Mouse (Mus musculus) neural tube, embryonic 13.5 days (tissue): ENCODE measurements around the gene Mfsd5. TPM values are rescaled to one million over a fixed set of nuclear protein-coding genes. Genes with fewer than 3 reads are reported as not detected.

Experiments used
- ATAC-seq: fragments of 200-750 bp; cut with Nextera tagmentation; 2 replicates; pipeline ENCODE4 v1.8.0; 2017; ENCODE audit warnings: low read depth, mild to moderate bottlenecking, moderate TSS enrichment, moderate library complexity
- H3K27ac ChIP-seq: fragments of 300-500 bp; sonication (generic); replicated peaks from 2 replicates; pipeline ENCODE4 v1.5.1; 2015; ENCODE audit warnings: moderate library complexity, mild to moderate bottlenecking, inconsistent platforms
- H3K27me3 ChIP-seq: fragments of 300-500 bp; sonication (generic); 2 replicates; pipeline ENCODE4 v1.6.1; 2015; ENCODE audit warnings: mild to moderate bottlenecking, inconsistent platforms
- H3K36me3 ChIP-seq: fragments of 300-500 bp; sonication (generic); 2 replicates; pipeline ENCODE4 v1.6.1; 2015; ENCODE audit warnings: mild to moderate bottlenecking, inconsistent platforms
- H3K4me1 ChIP-seq: fragments of 300-500 bp; sonication (generic); replicated peaks from 2 replicates; pipeline ENCODE4 v1.6.1; 2015; ENCODE audit warnings: inconsistent platforms
- H3K4me2 ChIP-seq: fragments of 300-500 bp; sonication (generic); 2 replicates; pipeline ENCODE4 v1.6.1; 2015; ENCODE audit warnings: inconsistent platforms, mild to moderate bottlenecking, moderate library complexity
- H3K4me3 ChIP-seq: fragments of 300-500 bp; sonication (generic); 2 replicates; pipeline ENCODE4 v1.5.1; 2015; ENCODE audit warnings: mild to moderate bottlenecking, inconsistent platforms
- H3K9ac ChIP-seq: fragments of 300-500 bp; sonication (generic); 2 replicates; pipeline ENCODE4 v1.6.1; 2015; ENCODE audit warnings: moderate library complexity, mild to moderate bottlenecking, inconsistent platforms
- H3K9me3 ChIP-seq: fragments of 300-500 bp; sonication (generic); 2 replicates; pipeline ENCODE4 v1.6.1; 2016; ENCODE audit warnings: inconsistent platforms
- WGBS: fragments of 180-500 bp; shearing (Covaris S2); methylation state at CpG from one replicate; pipeline ENCODE4 v1.1.7; 2015; 5-methylcytosine and 5-hydroxymethylcytosine counted together
- polyA plus RNA-seq: library from polyadenylated mRNA; unstranded; fragments of >200 nt; fragmentation: Nextera tagmentation; extraction: Ambion mirVana; gene quantifications from 2 replicates; pipeline ENCODE4 v1.2.1, GENCODE M21; 2015

The Mfsd5 gene
- polyA plus RNA-seq, 1 experiment from 2014 or later, result 52.0 TPM

DNA sequence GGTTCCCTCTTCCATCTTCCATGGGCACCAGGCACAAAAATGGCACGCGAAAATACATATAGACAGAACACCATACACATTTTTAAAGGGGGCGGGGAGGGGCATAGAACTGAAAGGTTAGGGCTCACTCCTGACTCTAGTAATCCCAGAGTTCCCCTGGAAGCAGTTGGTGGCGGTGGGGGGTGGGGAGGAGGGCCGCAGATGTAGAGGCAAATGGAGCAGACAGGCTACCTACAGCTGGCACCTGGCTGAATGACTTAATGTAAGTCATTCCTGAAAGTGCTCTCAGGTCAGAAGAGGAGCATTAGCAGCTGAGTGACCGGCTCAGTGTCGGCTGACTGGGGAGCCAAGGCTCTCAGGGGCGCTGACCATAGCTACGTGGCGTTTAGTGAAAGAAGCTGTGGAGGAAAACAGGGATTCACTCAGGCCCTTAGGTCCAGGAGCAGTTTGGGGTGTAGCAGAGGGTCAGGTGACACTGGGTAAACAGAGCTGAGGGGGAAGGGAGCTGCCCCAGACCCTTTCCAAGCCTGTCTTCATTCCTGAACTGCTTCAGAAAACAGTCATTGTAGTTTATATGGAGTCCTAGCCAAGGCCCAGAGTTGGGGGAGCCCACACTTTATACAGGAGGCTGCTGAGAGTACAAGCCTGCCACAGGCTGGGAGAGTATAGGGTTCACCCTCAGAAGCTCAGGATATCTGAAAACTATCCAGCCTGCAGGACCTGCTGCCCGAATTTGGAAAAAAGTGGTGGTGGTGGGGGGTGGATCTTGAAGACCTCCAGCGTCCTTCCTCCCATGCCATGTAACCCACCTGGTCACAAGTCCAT is 36.6 kb upstream of the Mfsd5 start:
- no peak for ATAC-seq
- 25% methylated on average over 12 of the region's 12 CpGs for WGBS
- Histone ChIP-seq H3K9ac (no peak overlapping the region), H3K9me3 (no peaks in the 10 kb centered on the region), H3K4me1 (peaks cover 47% of the 10 kb centered on the region), H3K27me3 (peaks cover 32% of the 10 kb centered on the region), H3K4me2 (peak overlapping the region; percentile 92; the same call in 1 of the 2 replicates), H3K27ac (no peak overlapping the region), H3K36me3 (0 out of 2 replicates have a peak, but pooled peaks cover 2% of the 10 kb centered on the region), H3K4me3 (no peak overlapping the region)

DNA sequence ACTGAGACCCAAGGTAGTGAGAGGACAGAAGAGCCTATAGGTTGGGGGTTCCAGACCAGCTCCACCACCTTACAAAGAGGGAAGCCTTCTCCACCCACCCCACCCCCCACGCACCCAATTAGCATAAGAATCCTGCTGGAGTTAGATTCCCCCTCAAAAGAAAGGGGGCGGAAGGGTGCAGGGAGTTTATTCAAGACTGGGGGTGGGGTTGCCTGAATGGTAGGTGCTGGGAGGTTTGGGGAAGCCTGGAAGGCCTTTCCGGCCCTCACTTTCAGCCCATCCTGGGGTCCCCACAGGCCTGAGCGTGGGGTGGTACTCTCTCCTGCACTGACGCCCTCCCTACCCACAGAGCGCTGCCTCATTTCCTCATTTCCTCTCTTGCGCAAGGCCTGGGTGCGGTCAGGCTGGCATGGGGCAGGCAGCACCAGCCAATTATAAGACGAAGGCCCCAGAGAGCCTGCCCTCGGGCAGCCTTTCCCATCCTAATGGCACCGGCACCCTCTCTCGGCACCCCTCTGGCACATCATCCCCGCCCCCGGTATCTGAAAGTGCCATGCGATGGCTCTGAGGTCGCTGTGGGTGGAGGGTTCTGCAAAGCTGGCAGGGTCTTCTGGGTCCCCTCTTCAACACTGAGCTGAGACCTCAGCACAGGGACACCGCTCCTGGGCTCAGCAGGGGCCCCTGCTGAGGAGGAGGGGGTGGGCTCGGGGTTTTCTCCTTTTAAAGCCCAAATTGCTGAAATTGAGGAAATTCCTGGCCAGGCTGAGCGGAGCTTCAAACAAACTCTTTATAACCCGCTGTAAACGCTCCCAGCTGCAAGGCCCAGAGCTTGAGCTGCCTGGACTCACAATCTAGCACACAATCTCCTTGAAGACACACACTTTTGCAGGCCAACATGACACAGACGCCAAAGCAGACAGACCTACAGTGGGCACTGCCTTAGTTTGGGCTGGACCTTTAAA is 35.7 kb upstream of the Mfsd5 start:
- Histone ChIP-seq H3K4me3 (peak overlapping the region; percentile 55; the same call in 1 of the 2 replicates), H3K9ac (peak overlapping the region; percentile 60), H3K4me2 (peak overlapping the region; percentile 92), H3K36me3 (no peaks in the 10 kb centered on the region), H3K4me1 (peaks cover 56% of the 10 kb centered on the region), H3K9me3 (no peaks in the 10 kb centered on the region), H3K27ac (peak overlapping the region; percentile 24; the same call in 1 of the 2 replicates), H3K27me3 (peaks cover 34% of the 10 kb centered on the region)
- 10% methylated on average over 22 of the region's 22 CpGs for WGBS
- ATAC-seq, result no peak

DNA sequence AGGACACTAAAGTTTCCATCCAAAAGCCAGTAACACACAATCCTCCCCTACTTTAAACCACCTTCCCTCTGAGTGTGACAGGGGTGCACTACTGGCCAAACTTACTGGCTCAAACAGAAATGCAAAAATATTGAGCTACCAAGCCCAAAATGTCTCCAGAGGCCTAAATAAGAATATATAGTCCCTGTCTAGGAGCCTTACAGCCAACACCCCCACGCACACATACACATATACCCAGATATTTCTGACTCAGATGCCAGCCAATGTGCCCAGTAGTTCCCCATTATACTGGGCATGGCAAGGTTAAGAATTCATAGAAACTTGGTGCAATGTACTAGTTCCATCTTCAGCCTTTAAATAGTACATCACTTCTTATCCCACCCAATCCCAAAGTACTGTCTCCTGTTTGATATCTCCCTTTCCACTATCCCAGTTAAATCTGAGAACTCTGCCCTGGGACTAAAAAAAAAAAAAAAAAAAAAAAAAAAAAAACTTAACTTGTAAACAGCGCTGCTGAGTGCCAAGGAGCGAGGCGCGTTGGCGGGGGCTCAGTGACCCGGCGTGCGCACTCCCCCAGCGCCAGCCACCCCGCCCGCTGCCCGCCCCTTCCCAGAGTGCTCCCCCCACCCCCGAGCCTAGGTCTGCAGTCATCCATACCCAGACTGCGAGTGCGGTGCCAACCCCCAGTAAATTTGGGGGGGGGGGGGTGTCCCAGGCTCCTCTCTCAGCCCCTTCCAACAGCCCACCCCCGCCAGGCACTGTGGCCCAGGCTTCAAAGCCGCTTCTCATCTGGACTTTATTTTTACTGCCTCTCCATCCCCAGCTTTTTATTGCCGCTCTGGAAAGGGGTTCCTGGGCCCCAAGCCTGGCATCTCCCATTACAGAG is 34.7 kb upstream of the Mfsd5 start:
- peaks cover 66% of the 10 kb centered on the region for H3K4me1 ChIP-seq
- H3K9ac ChIP-seq, result peak overlapping the region; percentile 60; the same call in 1 of the 2 replicates
- H3K27ac ChIP-seq, result 0 out of 2 replicates have a peak overlapping the region, but pooled peaks have one; percentile 42
- peak overlapping the region; percentile 55 for H3K4me3 ChIP-seq
- H3K36me3 ChIP-seq, result no peaks in the 10 kb centered on the region
- H3K9me3 ChIP-seq, result no peaks in the 10 kb centered on the region
- WGBS, result 8% methylated on average over 15 of the region's 19 CpGs
- H3K27me3 ChIP-seq, result peaks cover 44% of the 10 kb centered on the region
- ATAC-seq, result no peak
- H3K4me2 ChIP-seq, result peak overlapping the region; percentile 92

DNA sequence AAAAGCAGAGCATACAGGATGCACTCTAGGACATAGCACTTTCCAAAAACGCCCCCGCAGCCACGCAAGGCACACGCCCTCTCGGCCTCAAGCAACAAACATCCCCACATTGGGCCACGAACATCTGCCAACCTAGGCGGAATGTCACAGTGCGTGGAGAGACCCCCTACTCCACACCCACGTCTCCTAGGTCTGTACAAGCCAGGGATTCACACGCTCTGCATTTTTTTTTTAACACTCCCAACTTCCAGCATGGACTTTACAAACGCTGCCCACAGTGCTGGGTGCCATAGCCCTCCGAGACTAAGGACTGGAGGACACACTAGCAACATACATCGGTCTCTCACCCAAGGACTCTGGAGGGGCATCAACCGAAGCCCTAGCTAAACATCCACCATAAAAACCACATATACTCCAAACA is 33.8 kb upstream of the Mfsd5 start:
- H3K36me3 ChIP-seq, result no peaks in the 10 kb centered on the region
- H3K9me3 ChIP-seq, result no peaks in the 10 kb centered on the region
- H3K9ac ChIP-seq, result peak overlapping the region; percentile 76
- H3K4me1 ChIP-seq, result peaks cover 74% of the 10 kb centered on the region
- no peak for ATAC-seq
- peaks cover 53% of the 10 kb centered on the region for H3K27me3 ChIP-seq
- H3K4me3 ChIP-seq, result peak overlapping the region; percentile 55
- peak overlapping the region; percentile 92 for H3K4me2 ChIP-seq
- 6% methylated on average over 14 of the region's 14 CpGs for WGBS
- peak overlapping the region; percentile 85 for H3K27ac ChIP-seq

DNA sequence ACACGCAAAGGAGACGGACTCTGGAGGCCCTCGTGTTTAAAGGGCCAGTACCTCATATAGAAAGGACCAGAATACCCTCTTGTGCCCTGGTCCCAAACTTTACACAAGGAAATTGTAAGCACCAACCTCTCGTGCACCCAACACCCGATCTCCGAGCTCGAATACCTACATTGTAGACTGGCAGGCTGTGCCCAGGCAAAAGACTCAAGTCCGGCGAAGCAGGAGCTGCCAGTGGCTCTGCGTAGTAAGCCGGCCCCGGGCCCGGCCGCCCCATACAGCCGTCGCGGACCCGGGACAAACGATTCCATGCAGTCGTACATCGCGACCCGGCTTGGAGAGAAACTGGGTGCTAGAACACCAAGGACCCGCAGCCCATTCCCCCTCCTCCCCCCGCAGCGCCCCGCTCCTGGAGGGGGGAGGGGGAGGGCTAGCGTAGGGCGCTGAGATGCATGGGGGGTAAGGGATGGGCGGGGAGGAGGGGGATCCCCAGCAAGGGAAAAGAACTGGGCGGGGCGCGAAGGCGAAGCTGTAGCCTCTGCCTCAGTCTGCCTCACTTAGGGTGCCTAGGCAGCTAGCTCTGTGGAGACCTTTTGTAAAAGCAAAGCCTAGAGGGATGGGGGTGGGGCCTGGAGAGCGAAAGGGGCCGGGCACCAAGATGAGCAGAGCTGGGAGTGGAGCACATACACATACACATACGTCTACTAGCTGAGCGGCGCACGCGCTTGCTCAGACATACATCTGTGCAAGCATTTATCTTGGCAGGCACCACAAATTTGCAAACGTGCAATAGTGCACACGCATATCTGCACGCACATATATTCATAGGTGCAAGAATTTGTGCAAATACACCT is 33.1 kb upstream of the Mfsd5 start:
- H3K27me3 ChIP-seq, result peaks cover 56% of the 10 kb centered on the region
- H3K9ac ChIP-seq, result peak overlapping the region; percentile 76
- no peaks in the 10 kb centered on the region for H3K36me3 ChIP-seq
- peak overlapping the region; percentile 92 for H3K4me2 ChIP-seq
- peak overlapping the region; percentile 85 for H3K27ac ChIP-seq
- ATAC-seq, result peak; percentile 89
- peaks cover 74% of the 10 kb centered on the region for H3K4me1 ChIP-seq
- peak overlapping the region; percentile 55 for H3K4me3 ChIP-seq
- no peaks in the 10 kb centered on the region for H3K9me3 ChIP-seq
- WGBS, result under 1% methylated on average over 39 of the region's 44 CpGs

DNA sequence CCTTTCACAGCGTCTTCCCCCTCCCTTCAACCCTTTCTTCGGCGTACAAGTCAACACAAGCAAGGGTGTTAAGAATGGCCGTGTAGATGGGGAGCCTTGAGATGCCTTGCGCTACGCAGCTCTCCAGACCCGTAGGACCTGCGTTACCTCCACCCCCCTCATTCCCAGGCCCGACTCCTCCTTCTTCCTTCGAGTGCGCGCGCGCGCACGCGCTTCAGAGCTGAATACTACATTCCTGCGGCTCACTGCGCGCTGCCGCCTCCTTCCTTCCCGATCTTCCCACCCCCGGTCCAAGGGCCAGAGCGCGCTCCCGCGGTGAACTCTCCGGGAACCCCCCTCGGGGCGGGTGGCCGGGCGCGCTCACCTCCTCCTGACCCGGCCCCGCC is 32.4 kb upstream of the Mfsd5 start:
- H3K4me1 ChIP-seq, result peaks cover 74% of the 10 kb centered on the region
- H3K36me3 ChIP-seq, result no peaks in the 10 kb centered on the region
- peak overlapping the region; percentile 92 for H3K4me2 ChIP-seq
- under 1% methylated on average over 25 of the region's 35 CpGs for WGBS
- peak overlapping the region; percentile 55 for H3K4me3 ChIP-seq
- no peaks in the 10 kb centered on the region for H3K9me3 ChIP-seq
- peak overlapping the region; percentile 85 for H3K27ac ChIP-seq
- peak overlapping the region; percentile 76 for H3K9ac ChIP-seq
- H3K27me3 ChIP-seq, result peaks cover 56% of the 10 kb centered on the region
- ATAC-seq, result peak; percentile 82

DNA sequence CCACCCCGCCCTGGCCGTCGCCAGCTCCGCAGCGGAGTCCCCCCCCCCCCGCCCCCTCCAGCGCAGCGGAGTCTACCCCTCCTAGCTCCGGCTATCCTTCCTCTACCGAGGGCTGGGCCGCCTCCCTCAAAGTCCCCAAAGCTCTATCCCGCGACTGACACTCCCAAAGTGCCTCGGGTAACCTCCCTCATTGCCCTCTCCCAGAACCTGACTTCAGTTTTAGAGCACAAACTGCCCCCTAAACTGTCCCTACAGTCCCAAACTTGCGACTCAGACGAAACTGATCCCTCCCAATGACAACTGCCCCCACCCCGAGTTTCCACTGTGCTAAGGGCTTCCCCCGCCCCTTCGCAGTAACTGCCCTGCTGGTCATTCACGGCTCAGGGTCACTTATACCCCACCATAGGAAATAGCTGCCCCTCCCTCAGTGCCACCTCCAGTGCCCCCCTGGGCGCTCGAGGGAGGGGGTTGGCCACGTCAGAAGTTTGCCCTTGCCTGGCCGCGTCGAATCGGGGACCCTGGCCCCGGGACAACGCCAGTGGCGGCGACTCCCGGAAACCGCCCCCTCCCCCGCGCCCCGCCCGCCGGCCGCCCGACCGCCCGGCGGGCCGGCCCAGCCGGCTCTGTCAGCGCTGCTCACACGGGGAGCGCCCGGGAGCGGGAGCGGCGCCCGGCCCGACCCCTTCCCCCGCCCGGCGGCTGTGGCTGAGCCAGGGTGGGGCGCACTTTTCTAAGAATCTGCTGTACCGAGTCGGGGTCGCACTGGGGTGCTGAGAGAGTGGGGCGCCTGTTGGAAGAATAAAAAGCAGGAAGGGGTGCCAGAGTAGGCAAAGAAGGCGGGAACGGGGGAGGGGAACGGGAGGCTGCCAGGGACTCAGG is 31.8 kb upstream of the Mfsd5 start:
- Histone ChIP-seq H3K4me2 (peak overlapping the region; percentile 92), H3K4me3 (peak overlapping the region; percentile 55), H3K4me1 (peaks cover 72% of the 10 kb centered on the region), H3K9me3 (no peaks in the 10 kb centered on the region), H3K27ac (peak overlapping the region; percentile 85), H3K27me3 (peaks cover 55% of the 10 kb centered on the region), H3K9ac (peak overlapping the region; percentile 76), H3K36me3 (no peaks in the 10 kb centered on the region)
- ATAC-seq, result peak; percentile 51
- under 1% methylated on average over 63 of the region's 65 CpGs for WGBS

DNA sequence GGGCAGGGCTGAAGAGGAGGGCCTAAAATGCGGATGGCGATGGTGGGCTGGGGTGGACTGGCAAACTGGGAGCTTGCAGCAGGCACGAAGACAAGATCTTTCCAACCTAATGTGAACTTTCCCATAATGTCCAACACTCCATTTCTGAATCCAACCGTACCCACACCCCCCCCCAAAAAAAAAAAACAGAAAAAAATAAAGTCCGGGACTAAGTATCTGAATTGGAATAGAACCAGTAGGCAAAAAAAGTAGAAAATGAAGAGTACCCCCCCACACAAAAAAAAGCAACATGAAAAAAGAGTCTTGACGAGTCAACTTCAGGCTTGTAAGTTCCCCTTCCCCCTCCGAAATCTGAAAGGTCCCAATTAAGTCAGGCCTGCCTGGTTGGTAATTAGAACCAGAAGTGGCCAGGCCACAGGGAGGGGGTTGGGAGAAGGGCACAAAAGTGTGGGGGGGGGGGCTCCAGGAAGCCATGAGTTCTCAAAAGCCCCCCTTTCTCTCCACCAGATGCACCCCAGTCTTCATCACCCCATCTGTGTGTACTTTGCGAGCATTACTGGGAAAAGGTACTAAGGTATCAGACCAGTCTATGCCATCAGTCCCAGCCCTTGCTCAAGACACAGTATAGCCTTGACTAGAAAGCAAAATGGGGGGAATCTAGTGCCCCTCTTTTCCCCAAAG is 31.0 kb upstream of the Mfsd5 start:
- ATAC-seq, result no peak
- Histone ChIP-seq H3K4me1 (peaks cover 64% of the 10 kb centered on the region), H3K27me3 (peaks cover 47% of the 10 kb centered on the region), H3K4me2 (peak overlapping the region; percentile 92), H3K9me3 (no peaks in the 10 kb centered on the region), H3K4me3 (peak overlapping the region; percentile 55), H3K27ac (peak overlapping the region; percentile 85), H3K36me3 (no peaks in the 10 kb centered on the region), H3K9ac (peak overlapping the region; percentile 76)
- WGBS, result 7% methylated on average over 8 of the region's 8 CpGs

DNA sequence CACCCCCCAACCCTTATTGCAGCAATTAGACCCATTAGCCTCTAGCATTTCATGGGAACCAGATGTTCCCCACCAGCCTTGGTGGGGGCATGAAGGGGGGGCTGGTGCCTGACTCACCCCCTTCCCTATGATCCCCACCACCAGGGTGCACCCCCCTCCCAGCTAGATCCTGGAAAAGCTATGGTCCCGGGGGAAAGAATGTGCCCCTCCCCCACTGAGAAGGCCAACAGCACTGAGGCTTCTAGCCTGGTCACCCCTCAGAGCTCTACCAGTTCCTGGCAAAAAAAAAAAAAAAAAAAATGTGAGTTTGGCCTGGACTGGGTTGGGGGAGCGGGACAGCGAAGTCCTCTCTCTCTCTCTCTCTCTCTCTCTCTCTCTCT is 30.5 kb upstream of the Mfsd5 start:
- ATAC-seq, result no peak
- H3K4me1 ChIP-seq, result peaks cover 59% of the 10 kb centered on the region
- peak overlapping the region; percentile 92 for H3K4me2 ChIP-seq
- H3K9me3 ChIP-seq, result no peaks in the 10 kb centered on the region
- 5% methylated on average over 3 of the region's 3 CpGs for WGBS
- H3K9ac ChIP-seq, result no peak overlapping the region
- H3K27me3 ChIP-seq, result peaks cover 42% of the 10 kb centered on the region
- no peak overlapping the region for H3K4me3 ChIP-seq
- H3K27ac ChIP-seq, result peak overlapping the region; percentile 39
- H3K36me3 ChIP-seq, result no peaks in the 10 kb centered on the region
